ENCODE assay signal across 18 mouse cellular contexts in the genomic region with DNA sequence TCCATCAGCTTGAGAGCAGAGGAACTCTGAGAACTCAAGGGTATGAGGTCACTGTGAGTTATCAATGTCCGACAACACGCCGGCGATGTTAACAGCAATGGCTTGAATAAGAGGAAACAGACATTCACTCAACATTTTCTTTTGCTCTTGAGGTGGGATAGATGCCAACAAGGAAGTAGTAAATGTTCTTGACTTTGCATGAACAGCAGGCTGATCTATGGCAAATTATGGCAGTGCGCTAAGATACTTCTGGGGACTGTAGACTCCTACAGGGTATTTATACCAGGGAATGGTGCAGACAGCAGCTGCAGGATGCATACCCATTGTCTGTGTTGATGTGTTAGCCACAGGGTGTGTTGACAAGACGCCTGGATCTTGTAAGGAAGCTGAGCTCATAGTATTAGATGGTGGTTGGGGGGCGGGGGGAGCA. TPM values are rescaled to one million over a fixed set of nuclear protein-coding genes. Genes with fewer than 3 reads are reported as not detected.
DNase-seq lines count a peak whose midpoint lies in the region; ATAC-seq and TF ChIP-seq lines count a peak whose summit lies in the region.
"Had no signal": no experiment of that assay in that cellular context is flagged by ENCODE, and none has a peak within 500 bp of the region (broad histone marks: within the 10 kb centered on the region; RNA-seq: fewer than 3 reads in every experiment).

No protein-coding gene starts in this region.

- no peak for TF ChIP-seq EP300 in stomach, postnatal 0 days (optimal IDR thresholded peaks at IDR 0.05)

- intact Hi-C loops in heart, postnatal 14 days (cut with DNase I), result no loop called here

- no peaks in the 10 kb centered on the region for H3K9me3 ChIP-seq in heart, embryonic 14.5 days (ENCODE audit: control insufficient read depth, low read length)
- H3K9me3 ChIP-seq in lung, embryonic 14.5 days (ENCODE audit: low read depth, low read length), result no peaks in the 10 kb centered on the region
- no peaks in the 10 kb centered on the region for H3K9me3 ChIP-seq in stomach, postnatal 0 days (ENCODE audit: control insufficient read depth, low read length)
- H3K9me3 ChIP-seq: forebrain, embryonic 15.5 days; G1E; limb, embryonic 10.5 days; neural tube, embryonic 12.5 days had no signal

- H3K27me3 ChIP-seq in heart, embryonic 14.5 days (ENCODE audit: control insufficient read depth, insufficient read depth, low read length), result 0 out of 2 replicates have a peak, but pooled peaks cover 7% of the 10 kb centered on the region
- H3K27me3 ChIP-seq in lung, embryonic 14.5 days (ENCODE audit: insufficient read depth, low read length), result no peaks in the 10 kb centered on the region
- no peaks in the 10 kb centered on the region for H3K27me3 ChIP-seq in stomach, postnatal 0 days (ENCODE audit: control insufficient read depth, insufficient read depth, low read length)
- H3K27me3 ChIP-seq: forebrain, embryonic 15.5 days; neural tube, embryonic 12.5 days had no signal

- peak overlapping the region in 1 of 2 experiments; percentile 44; a peak in 2 of 4 replicates for H3K27ac ChIP-seq in heart, embryonic 14.5 days (replicated peaks in 1 of 2; ENCODE audit: control insufficient read depth in 1 of 2, insufficient read depth in 1 of 2, low read depth in 2 of 2, low read length in 2 of 2)
- H3K27ac ChIP-seq in lung, embryonic 14.5 days (ENCODE audit: low read depth), result no peak overlapping the region
- no peak overlapping the region for H3K27ac ChIP-seq in stomach, postnatal 0 days (replicated peaks)
- H3K27ac ChIP-seq: forebrain, embryonic 15.5 days; limb, embryonic 10.5 days; macrophage; neural tube, embryonic 12.5 days had no signal

- TF ChIP-seq CTCF in lung, embryonic 14.5 days (IDR thresholded peaks at IDR 0.05; ENCODE audit: low read depth), result no peak
- no peak for TF ChIP-seq CTCF in stomach, postnatal 0 days (IDR thresholded peaks at IDR 0.05; ENCODE audit: low read depth)

- no peaks in the 10 kb centered on the region for H3K36me3 ChIP-seq in heart, embryonic 14.5 days (ENCODE audit: control insufficient read depth, insufficient read depth, low read length)
- H3K36me3 ChIP-seq in lung, embryonic 14.5 days (ENCODE audit: insufficient read depth), result no peaks in the 10 kb centered on the region
- no peaks in the 10 kb centered on the region for H3K36me3 ChIP-seq in stomach, postnatal 0 days (ENCODE audit: control insufficient read depth, insufficient read depth, low read length)
- H3K36me3 ChIP-seq: forebrain, embryonic 15.5 days; G1E; limb, embryonic 10.5 days; neural tube, embryonic 12.5 days had no signal

- H3K4me2 ChIP-seq in heart, embryonic 14.5 days (ENCODE audit: low read length), result peak overlapping the region; percentile 42
- H3K4me2 ChIP-seq in lung, embryonic 14.5 days, result no peak overlapping the region
- 0 out of 2 replicates have a peak overlapping the region, but pooled peaks have one; percentile 27 for H3K4me2 ChIP-seq in stomach, postnatal 0 days (replicated peaks; ENCODE audit: low read depth)
- H3K4me2 ChIP-seq: forebrain, embryonic 15.5 days; neural tube, embryonic 12.5 days had no signal

- no peak for DNase-seq in heart, postnatal 14 days
- peak; percentile 60 for DNase-seq in lung, embryonic 14.5 days
- DNase-seq in lung, adult 18-20 months, result no peak
- DNase-seq in stomach, postnatal 0 days (ENCODE audit: low spot score), result no peak
- DNase-seq in layer of hippocampus, adult 9-10 months (ENCODE audit: low spot score), result no peak
- DNase-seq: B cell, adult 2 months; cerebellum, adult 18-20 months; kidney, postnatal 25 days; thymus, postnatal 36 days had no signal

- H3K9ac ChIP-seq in heart, embryonic 14.5 days (ENCODE audit: low read length), result no peak overlapping the region; the same call in 1 of the 2 replicates
- no peak overlapping the region for H3K9ac ChIP-seq in lung, embryonic 14.5 days
- no peak overlapping the region for H3K9ac ChIP-seq in stomach, postnatal 0 days (ENCODE audit: low read length)
- H3K9ac ChIP-seq: forebrain, embryonic 15.5 days; neural tube, embryonic 12.5 days had no signal

- 0 out of 2 replicates have a peak, but pooled peaks have one; percentile 39 for ATAC-seq in heart, embryonic 14.5 days (ENCODE audit: insufficient number of reproducible peaks, insufficient read depth, low FRiP score, low read depth)
- ATAC-seq in lung, embryonic 14.5 days (ENCODE audit: insufficient read depth), result peak; percentile 63; the same call in 1 of the 2 replicates
- peak; percentile 40 for ATAC-seq in granulocyte monocyte progenitor cell, adult 5-6 weeks (replicated peaks; ENCODE audit: poor library complexity, severe bottlenecking)
- peak; percentile 54 for ATAC-seq in stomach, postnatal 0 days (ENCODE audit: low FRiP score, low TSS enrichment)
- ATAC-seq: activated CD4-positive, CD25-positive, alpha-beta regulatory T cell, adult 4 months; forebrain, embryonic 15.5 days; midbrain, embryonic 16.5 days had no signal

- H3K4me1 ChIP-seq in heart, embryonic 14.5 days (ENCODE audit: control insufficient read depth in 2 of 2, insufficient read depth in 2 of 2, low read length in 2 of 2), result peaks cover 8 to 12% of the 10 kb centered on the region in 2 experiments
- H3K4me1 ChIP-seq in lung, embryonic 14.5 days (ENCODE audit: insufficient read depth), result no peaks in the 10 kb centered on the region
- no peaks in the 10 kb centered on the region for H3K4me1 ChIP-seq in stomach, postnatal 0 days (replicated peaks; ENCODE audit: control insufficient read depth, insufficient read depth)
- H3K4me1 ChIP-seq: limb, embryonic 10.5 days had no signal

- 11% methylated on average over 7 of the region's 7 CpGs for WGBS in heart, embryonic 14.5 days
- 44% methylated on average over 7 of the region's 7 CpGs for WGBS in lung, embryonic 14.5 days
- 64% methylated on average over 7 of the region's 7 CpGs for WGBS in stomach, postnatal 0 days

- no peak overlapping the region for H3K4me3 ChIP-seq in heart, embryonic 14.5 days (ENCODE audit: control insufficient read depth in 1 of 2, insufficient read depth in 1 of 2, low read depth in 1 of 2, low read length in 2 of 2)
- H3K4me3 ChIP-seq in lung, embryonic 14.5 days (ENCODE audit: low read depth, low read length), result no peak overlapping the region
- no peak overlapping the region for H3K4me3 ChIP-seq in stomach, postnatal 0 days (ENCODE audit: low read depth, low read length)
- H3K4me3 ChIP-seq: forebrain, embryonic 15.5 days; limb, embryonic 10.5 days; neural tube, embryonic 12.5 days had no signal

RNA-seq across cellular contexts. Expression of a gene that starts 17.8 kb away (rescaled TPM):
- 1.5 and 2.1 TPM in 2 replicates for polyA plus RNA-seq in heart, embryonic 14.5 days (2014; fragmentation: Nextera tagmentation; extraction: Ambion mirVana)
- total RNA-seq in heart, postnatal 14 days (2021), result 10 to 100 TPM in 1 of 2 experiments, 1 to 10 TPM in 1; 9.7 to 10.1 TPM
- polyA plus RNA-seq in lung, embryonic 14.5 days (2014; fragmentation: Nextera tagmentation; extraction: Ambion mirVana), result 1.3 and 1.7 TPM in 2 replicates
- total RNA-seq in granulocyte monocyte progenitor cell, adult 5-6 weeks (2014; fragmentation: Nextera tagmentation), result 9.9 and 10.5 TPM in 2 replicates
- 4.6 and 5.6 TPM in 2 replicates for total RNA-seq in granulocyte monocyte progenitor cell, adult 5-6 weeks (2017)
- polyA plus RNA-seq in stomach, postnatal 0 days (2015; fragmentation: Nextera tagmentation; extraction: Ambion mirVana), result 2.6 and 4.0 TPM in 2 replicates
